Mouse (Mus musculus): Measurements from ENCODE around the gene Gm42906. TPM values are rescaled to one million over a fixed set of nuclear protein-coding genes. Genes with fewer than 3 reads are reported as not detected.

The Gm42906 gene
- total RNA-seq, 1 experiment from 2014 or later: 1.9 TPM

GRCm38 (mm10) chr5:151296244-151296643 lies 131.7 kb downstream of the Gm42906 start:
- DNase-seq: no peak

- DNase-seq: no peak
Measured at GRCm38 (mm10) chr5:151293591-151293990, 134.4 kb downstream of the Gm42906 start.

- DNase-seq: no peak
Measured at GRCm38 (mm10) chr5:151292310-151292709, 135.7 kb downstream of the Gm42906 start.

- DNase-seq: no peak
Measured at GRCm38 (mm10) chr5:151286331-151286730, 141.6 kb downstream of the Gm42906 start.

GRCm38 (mm10) chr5:151279531-151279930 lies 148.4 kb downstream of the Gm42906 start:
- no peak for DNase-seq

GRCm38 (mm10) chr5:151277927-151278326 lies 150.0 kb downstream of the Gm42906 start:
- no peak for DNase-seq

GRCm38 (mm10) chr5:151275986-151276385 lies 152.0 kb downstream of the Gm42906 start:
- no peak for DNase-seq

GRCm38 (mm10) chr5:151274265-151274664 lies 153.7 kb downstream of the Gm42906 start:
- DNase-seq: peak; percentile 14

- DNase-seq: no peak
Measured at GRCm38 (mm10) chr5:151270815-151271214, 157.1 kb downstream of the Gm42906 start.

GRCm38 (mm10) chr5:151266896-151267634 lies 160.9 kb downstream of the Gm42906 start:
- DNase-seq: no peak

- no peak for DNase-seq
Measured at GRCm38 (mm10) chr5:151261558-151261957, 166.4 kb downstream of the Gm42906 start.

- no peak for DNase-seq
Measured at GRCm38 (mm10) chr5:151252213-151252612, 175.8 kb downstream of the Gm42906 start.

- no peak for DNase-seq
Measured at GRCm38 (mm10) chr5:151251656-151252055, 176.3 kb downstream of the Gm42906 start.

GRCm38 (mm10) chr5:151248671-151249620 lies 179.0 kb downstream of the Gm42906 start:
- DNase-seq: no peak

GRCm38 (mm10) chr5:151248084-151248483 lies 179.9 kb downstream of the Gm42906 start:
- DNase-seq: no peak

- DNase-seq: no peak
Measured at GRCm38 (mm10) chr5:151247115-151247875, 180.7 kb downstream of the Gm42906 start.

- no peak for DNase-seq
Measured at GRCm38 (mm10) chr5:151246287-151246686, 181.7 kb downstream of the Gm42906 start.

GRCm38 (mm10) chr5:151245571-151245970 lies 182.4 kb downstream of the Gm42906 start:
- no peak for DNase-seq

- peak; percentile 17 for DNase-seq
Measured at GRCm38 (mm10) chr5:151238730-151239129, 189.2 kb downstream of the Gm42906 start.

GRCm38 (mm10) chr5:151236411-151236810 lies 191.6 kb downstream of the Gm42906 start:
- DNase-seq: no peak

- DNase-seq: peak; percentile 62
Measured at GRCm38 (mm10) chr5:151233400-151234031, 194.4 kb downstream of the Gm42906 start, which contains the start of gene Stard13. TSS of gene Stard13 (minus strand) at chr5:151233836.
